Mouse (Mus musculus) intestine, embryonic 16.5 days (tissue): ENCODE data around the gene Rd3l. TPM values are rescaled to one million over a fixed set of nuclear protein-coding genes. Genes with fewer than 3 reads are reported as not detected.

Source experiments
- ATAC-seq: fragments of 200-750 bp; cut with Nextera tagmentation; 2 replicates; pipeline ENCODE4 v1.8.0; 2017; ENCODE audit warnings: moderate TSS enrichment, moderate library complexity
- H3K27ac ChIP-seq: fragments of 300-500 bp; sonication (generic); 2 replicates; pipeline ENCODE4 v1.5.1; 2014; ENCODE audit warnings: mild to moderate bottlenecking, low read length
- H3K27me3 ChIP-seq: fragments of 300-500 bp; sonication (generic); replicated peaks from 2 replicates; pipeline ENCODE4 v1.6.1; 2014; ENCODE audit warnings: low read length, control low read depth, mixed read lengths; ENCODE audit not compliant: control insufficient read depth, insufficient read depth
- H3K36me3 ChIP-seq: fragments of 300-500 bp; sonication (generic); 2 replicates; pipeline ENCODE4 v1.6.1; 2014; ENCODE audit warnings: low read length, control low read depth; ENCODE audit not compliant: control insufficient read depth, insufficient read depth
- H3K4me1 ChIP-seq: fragments of 300-500 bp; sonication (generic); 2 replicates; pipeline ENCODE4 v1.6.1; 2014; ENCODE audit warnings: low read length, control low read depth, mixed read lengths; ENCODE audit not compliant: control insufficient read depth, insufficient read depth
- H3K4me2 ChIP-seq: fragments of 300-500 bp; sonication (generic); 2 replicates; pipeline ENCODE4 v1.6.1; 2014; ENCODE audit warnings: low read depth, low read length, control low read depth
- H3K4me3 ChIP-seq: fragments of 300-500 bp; sonication (generic); 2 replicates; pipeline ENCODE4 v1.5.1; 2014; ENCODE audit warnings: mild to moderate bottlenecking, low read length
- H3K9ac ChIP-seq: fragments of 300-500 bp; sonication (generic); 2 replicates; pipeline ENCODE4 v1.6.1; 2014; ENCODE audit warnings: low read depth, low read length
- H3K9me3 ChIP-seq: fragments of 300-500 bp; sonication (generic); 2 replicates; pipeline ENCODE4 v1.6.1; 2016; ENCODE audit warnings: low read length, control low read depth; ENCODE audit not compliant: control insufficient read depth
- WGBS: fragments of 180-500 bp; shearing (Covaris S2); extraction: QIAGEN DNeasy Blood & Tissue Kit; methylation state at CpG from one replicate; pipeline ENCODE4 v1.1.7; 2014; 5-methylcytosine and 5-hydroxymethylcytosine counted together
- polyA plus RNA-seq: library from polyadenylated mRNA; unstranded; fragments of >200 nt; fragmentation: Nextera tagmentation; extraction: Ambion mirVana; gene quantifications from 2 replicates; pipeline ENCODE4 v1.2.1, GENCODE M21; 2015

The Rd3l gene
- polyA plus RNA-seq, 1 experiment from 2014 or later = not detected

- no peak overlapping the region for H3K9ac ChIP-seq
- H3K4me1 ChIP-seq = no peaks in the 10 kb centered on the region
- H3K36me3 ChIP-seq = no peaks in the 10 kb centered on the region
- no peaks in the 10 kb centered on the region for H3K27me3 ChIP-seq
- WGBS = 18% methylated on average over 8 of the region's 8 CpGs
- H3K4me2 ChIP-seq = no peak overlapping the region
- no peak overlapping the region for H3K27ac ChIP-seq
- ATAC-seq = no peak
- no peaks in the 10 kb centered on the region for H3K9me3 ChIP-seq
- H3K4me3 ChIP-seq = no peak overlapping the region
These were observed 20.1 kb upstream of the Rd3l start for GRCm38 (mm10) chr12:112001223-112001622.

DNA sequence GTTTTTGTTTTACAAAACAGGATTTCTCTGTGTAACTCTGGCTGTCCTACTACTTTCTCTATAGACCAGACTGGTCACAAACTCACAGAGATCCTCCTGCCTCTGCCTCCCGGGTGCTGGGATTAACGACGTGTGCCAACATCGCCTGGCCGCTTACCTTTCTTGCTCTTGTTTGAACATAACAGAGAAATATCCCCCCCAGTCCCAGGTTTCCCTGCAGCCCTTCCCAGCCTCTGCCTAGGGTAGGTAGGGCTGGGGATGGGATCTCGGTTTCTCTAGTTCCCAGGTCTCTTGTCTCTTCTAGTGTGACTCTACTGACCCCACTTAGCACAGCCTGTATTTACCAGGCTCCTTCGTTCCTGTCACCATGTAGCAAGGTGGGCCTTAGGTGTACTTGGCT, 18.6 kb upstream of the Rd3l start:
- Histone ChIP-seq H3K9me3 (no peaks in the 10 kb centered on the region), H3K36me3 (no peaks in the 10 kb centered on the region), H3K27ac (no peak overlapping the region), H3K4me1 (no peaks in the 10 kb centered on the region), H3K9ac (no peak overlapping the region), H3K4me2 (no peak overlapping the region), H3K27me3 (no peaks in the 10 kb centered on the region), H3K4me3 (no peak overlapping the region)
- no peak for ATAC-seq
- 93% methylated on average over 7 of the region's 7 CpGs for WGBS

DNA sequence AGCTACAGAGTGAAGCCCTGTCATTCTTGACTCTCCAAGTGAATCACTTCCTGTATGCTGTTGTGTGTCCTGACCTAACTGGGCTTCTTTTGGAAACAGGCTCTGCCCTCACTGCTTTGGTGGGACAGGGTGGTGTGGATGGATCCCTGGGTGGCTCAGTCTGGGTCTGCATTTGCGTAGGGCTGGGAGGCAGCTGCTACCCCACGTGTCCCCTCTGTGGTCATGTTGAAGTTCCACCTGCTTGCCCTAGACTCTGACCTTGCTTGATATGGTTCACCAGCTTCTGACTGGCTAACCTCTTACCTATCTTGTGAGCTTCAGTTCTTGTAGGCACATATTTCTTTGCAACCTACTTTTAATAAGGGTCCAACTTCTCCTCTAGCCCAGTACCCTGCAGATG, 14.0 kb upstream of the Rd3l start:
- Histone ChIP-seq H3K9ac (no peak overlapping the region), H3K9me3 (no peaks in the 10 kb centered on the region), H3K27ac (no peak overlapping the region), H3K4me3 (no peak overlapping the region), H3K4me1 (no peaks in the 10 kb centered on the region), H3K4me2 (no peak overlapping the region), H3K36me3 (no peaks in the 10 kb centered on the region), H3K27me3 (no peaks in the 10 kb centered on the region)
- no peak for ATAC-seq
- WGBS = 96% methylated on average over 2 of the region's 2 CpGs

GRCm38 (mm10) chr12:111992626-111993025, 11.5 kb upstream of the Rd3l start:
- Histone ChIP-seq H3K27ac (no peak overlapping the region), H3K4me2 (no peak overlapping the region), H3K36me3 (no peaks in the 10 kb centered on the region), H3K9me3 (no peaks in the 10 kb centered on the region), H3K27me3 (no peaks in the 10 kb centered on the region), H3K4me3 (no peak overlapping the region), H3K9ac (no peak overlapping the region), H3K4me1 (no peaks in the 10 kb centered on the region)
- no peak for ATAC-seq
- 84% methylated on average over 5 of the region's 5 CpGs for WGBS

GRCm38 (mm10) chr12:111986756-111987155, 5.6 kb upstream of the Rd3l start:
- Histone ChIP-seq H3K4me1 (no peaks in the 10 kb centered on the region), H3K27ac (no peak overlapping the region), H3K4me2 (no peak overlapping the region), H3K9ac (no peak overlapping the region), H3K9me3 (no peaks in the 10 kb centered on the region), H3K27me3 (no peaks in the 10 kb centered on the region), H3K36me3 (no peaks in the 10 kb centered on the region), H3K4me3 (no peak overlapping the region)
- no peak for ATAC-seq
- 44% methylated on average over 9 of the region's 9 CpGs for WGBS

- Histone ChIP-seq H3K4me1 (no peaks in the 10 kb centered on the region), H3K9me3 (no peaks in the 10 kb centered on the region), H3K27me3 (no peaks in the 10 kb centered on the region), H3K27ac (no peak overlapping the region), H3K4me2 (no peak overlapping the region), H3K4me3 (no peak overlapping the region), H3K36me3 (no peaks in the 10 kb centered on the region), H3K9ac (no peak overlapping the region)
- ATAC-seq = no peak
- WGBS = 64% methylated on average over 2 of the region's 2 CpGs
These were observed 2.0 kb upstream of the Rd3l start for GRCm38 (mm10) chr12:111983165-111983564.

GRCm38 (mm10) chr12:111981831-111982230, 714 bp upstream of the Rd3l start:
- no peaks in the 10 kb centered on the region for H3K36me3 ChIP-seq
- H3K4me3 ChIP-seq = no peak overlapping the region
- H3K4me2 ChIP-seq = no peak overlapping the region
- no peak overlapping the region for H3K27ac ChIP-seq
- H3K9me3 ChIP-seq = no peaks in the 10 kb centered on the region
- no peaks in the 10 kb centered on the region for H3K27me3 ChIP-seq
- no peaks in the 10 kb centered on the region for H3K4me1 ChIP-seq
- 81% methylated on average over 8 of the region's 8 CpGs for WGBS
- ATAC-seq = no peak
- H3K9ac ChIP-seq = no peak overlapping the region

GRCm38 (mm10) chr12:111978274-111978673, 2.8 kb downstream of the Rd3l start:
- H3K4me3 ChIP-seq = no peak overlapping the region
- 76% methylated on average over 6 of the region's 6 CpGs for WGBS

GRCm38 (mm10) chr12:111977138-111977537, 4.0 kb downstream of the Rd3l start:
- Histone ChIP-seq H3K27ac (no peak overlapping the region), H3K4me1 (no peaks in the 10 kb centered on the region), H3K4me2 (no peak overlapping the region), H3K27me3 (no peaks in the 10 kb centered on the region), H3K4me3 (no peak overlapping the region), H3K9ac (no peak overlapping the region), H3K9me3 (no peaks in the 10 kb centered on the region), H3K36me3 (no peaks in the 10 kb centered on the region)
- WGBS = 39% methylated on average over 6 of the region's 6 CpGs
- ATAC-seq = no peak

More at GRCm38 (mm10) chr12:111978274-111978673, 2.8 kb downstream of the Rd3l start:
- Histone ChIP-seq H3K27me3 (no peaks in the 10 kb centered on the region), H3K36me3 (no peaks in the 10 kb centered on the region), H3K27ac (no peak overlapping the region), H3K4me1 (no peaks in the 10 kb centered on the region), H3K4me2 (no peak overlapping the region), H3K9ac (no peak overlapping the region), H3K9me3 (no peaks in the 10 kb centered on the region)
- no peak for ATAC-seq

DNA sequence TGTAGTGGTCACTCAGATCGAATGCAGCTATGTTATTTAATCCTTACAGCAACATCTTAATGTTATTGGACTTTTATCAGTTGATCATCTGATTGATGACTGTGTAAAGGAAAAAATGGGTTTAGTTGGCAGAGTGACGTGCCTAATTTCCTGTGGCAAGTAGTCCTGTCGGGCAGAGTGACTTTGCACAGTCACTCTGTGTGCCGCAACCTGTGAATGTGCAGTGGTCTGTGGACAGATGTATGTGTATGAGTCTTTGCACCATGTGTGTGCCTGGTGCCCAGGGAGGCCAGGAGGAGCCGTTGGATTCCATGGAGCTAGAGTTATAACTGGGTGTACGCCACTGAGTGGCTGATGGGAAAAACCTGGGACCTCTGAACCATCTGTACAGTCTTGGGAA, 6.5 kb downstream of the Rd3l start:
- WGBS = 80% methylated on average over 6 of the region's 6 CpGs
- Histone ChIP-seq H3K4me1 (no peaks in the 10 kb centered on the region), H3K36me3 (no peaks in the 10 kb centered on the region), H3K4me3 (no peak overlapping the region), H3K9ac (no peak overlapping the region), H3K27me3 (no peaks in the 10 kb centered on the region), H3K9me3 (no peaks in the 10 kb centered on the region), H3K27ac (no peak overlapping the region), H3K4me2 (no peak overlapping the region)
- ATAC-seq = no peak
